Mouse (Mus musculus) olfactory bulb, adult 2 months (tissue): ENCODE measurements around the gene Ccdc120. TPM values are rescaled to one million over a fixed set of nuclear protein-coding genes. Genes with fewer than 3 reads are reported as not detected.

Experiments used
- H3K27ac ChIP-seq: fragments of 200-500 bp; 2 replicates; pipeline ENCODE4 v1.5.1; 2012; ENCODE audit warnings: low read depth, low read length; ENCODE audit not compliant: insufficient read depth
- H3K4me1 ChIP-seq: fragments of 200-500 bp; 2 replicates; pipeline ENCODE4 v1.6.1; 2012; ENCODE audit warnings: low read length; ENCODE audit not compliant: control insufficient read depth, insufficient read depth
- H3K4me3 ChIP-seq: fragments of 200-500 bp; 2 replicates; pipeline ENCODE4 v1.5.1; 2012; ENCODE audit warnings: mild to moderate bottlenecking, low read depth, low read length, moderate library complexity; ENCODE audit not compliant: insufficient read depth
- CTCF ChIP-seq: fragments of 200-500 bp; IDR thresholded peaks from 2 replicates; pipeline ENCODE4 v1.5.1; 2012; ENCODE audit warnings: low read depth, mild to moderate bottlenecking, low read length, moderate library complexity; ENCODE audit not compliant: insufficient read depth
- POLR2A ChIP-seq: fragments of 200-500 bp; IDR thresholded peaks from 2 replicates; pipeline ENCODE4 v1.6.1; 2012; ENCODE audit warnings: mild to moderate bottlenecking, low read depth, low read length, moderate library complexity; ENCODE audit not compliant: insufficient read depth
- WGBS: fragments of 180-500 bp; shearing (Covaris S2); methylation state at CpG from one replicate; pipeline ENCODE4 v1.1.7; 2018; 5-methylcytosine and 5-hydroxymethylcytosine counted together
- polyA plus RNA-seq: library from polyadenylated mRNA; stranded (reverse); fragments of >200 nt; gene quantifications from 2 replicates; pipeline ENCODE4 v1.2.4, GENCODE M21; 2012; ENCODE audit warnings: low replicate concordance; ENCODE audit not compliant: missing spikeins, insufficient read depth, insufficient read length

Gene Ccdc120
- polyA plus RNA-seq, 1 experiment: not detected

DNA sequence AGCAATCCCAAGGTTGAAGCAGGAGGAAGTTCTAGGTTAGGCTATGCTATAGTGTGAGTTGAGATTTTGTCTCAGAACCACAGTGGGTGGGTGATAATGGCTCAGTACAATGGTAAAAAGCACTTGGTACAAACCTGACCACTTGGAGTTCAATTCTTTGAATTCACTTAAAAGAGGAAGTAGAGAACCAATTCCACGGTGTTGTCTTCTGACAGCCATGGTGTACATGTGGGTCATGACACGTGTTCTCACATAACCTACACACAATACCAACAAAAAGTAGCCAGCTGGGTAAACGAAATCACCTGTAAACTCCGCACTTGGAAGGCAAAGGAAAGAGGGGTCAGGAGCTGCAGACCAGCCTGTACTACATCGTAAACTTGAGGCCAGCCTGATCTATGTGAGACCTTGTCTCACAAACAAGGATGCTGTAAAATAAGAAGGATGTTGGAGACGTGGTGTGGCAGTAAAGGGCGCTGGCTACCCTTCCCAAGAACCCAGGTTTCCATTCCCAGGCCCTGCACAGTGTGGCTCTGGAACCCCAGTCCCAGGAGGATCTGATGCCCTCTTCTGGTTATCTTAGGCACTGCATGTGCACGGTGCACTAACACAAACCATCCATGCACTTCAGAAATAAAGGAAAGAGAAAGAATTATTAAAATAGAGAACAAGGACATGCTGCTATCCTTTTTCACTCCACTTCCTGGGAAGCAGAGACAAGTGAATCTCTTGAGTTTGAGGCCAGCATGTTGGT lies 25.8 kb upstream of the Ccdc120 start:
- H3K4me1 ChIP-seq: no peaks in the 10 kb centered on the region
- no peak overlapping the region for H3K27ac ChIP-seq
- 42% methylated on average over 8 of the region's 8 CpGs for WGBS
- TF ChIP-seq POLR2A (no peak), CTCF (no peak)
- no peak overlapping the region for H3K4me3 ChIP-seq

GRCm38 (mm10) chrX:7775501-7776205 lies 24.9 kb upstream of the Ccdc120 start:
- Histone ChIP-seq H3K27ac (no peak overlapping the region), H3K4me3 (no peak overlapping the region), H3K4me1 (no peaks in the 10 kb centered on the region)
- TF ChIP-seq POLR2A (no peak), CTCF (no peak)
- WGBS: 75% methylated on average over 9 of the region's 9 CpGs

GRCm38 (mm10) chrX:7772766-7773165 lies 22.1 kb upstream of the Ccdc120 start:
- TF ChIP-seq POLR2A (no peak), CTCF (no peak)
- Histone ChIP-seq H3K4me1 (no peaks in the 10 kb centered on the region), H3K27ac (no peak overlapping the region), H3K4me3 (no peak overlapping the region)
- 47% methylated on average over 2 of the region's 2 CpGs for WGBS

DNA sequence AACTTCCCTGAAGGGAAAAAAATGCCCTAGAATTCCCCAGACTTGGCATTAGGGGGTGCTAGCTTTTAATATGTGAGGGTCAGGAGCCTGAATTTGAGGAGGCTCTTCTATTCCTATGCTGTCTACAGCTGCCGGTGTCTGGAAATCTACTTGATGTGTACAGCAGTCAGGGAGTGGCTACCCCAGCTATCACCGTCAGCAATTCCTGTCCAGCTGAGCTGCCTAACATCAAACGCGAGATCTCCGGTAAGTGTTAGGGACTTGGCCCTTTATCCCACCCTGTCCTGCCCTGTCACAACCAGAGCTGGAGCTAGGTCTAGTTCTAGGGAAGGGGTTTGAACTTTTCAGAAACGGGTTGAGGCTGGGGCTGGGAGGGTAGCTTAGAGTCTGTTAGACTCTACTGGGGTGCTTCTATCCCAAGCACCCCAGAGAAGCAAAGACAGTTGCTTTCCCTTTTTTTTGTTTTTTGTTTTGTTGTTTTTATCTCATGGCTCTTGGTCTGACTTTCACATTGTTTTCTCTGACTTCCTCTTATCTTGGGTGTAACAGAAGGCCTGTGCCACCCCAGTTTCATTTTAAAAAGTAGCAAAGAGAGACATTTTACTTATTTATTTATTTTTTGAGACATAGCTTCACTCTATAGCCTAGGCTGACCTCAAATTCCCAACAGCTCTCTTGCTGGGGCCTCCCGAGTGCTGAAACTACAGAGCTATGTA lies 18.8 kb upstream of the Ccdc120 start:
- TF ChIP-seq CTCF (no peak), POLR2A (no peak)
- Histone ChIP-seq H3K27ac (no peak overlapping the region), H3K4me3 (no peak overlapping the region), H3K4me1 (peaks cover 11% of the 10 kb centered on the region)
- 81% methylated on average over 7 of the region's 7 CpGs for WGBS

GRCm38 (mm10) chrX:7765764-7766163 lies 15.1 kb upstream of the Ccdc120 start:
- H3K27ac ChIP-seq: no peak overlapping the region
- 12% methylated on average over 11 of the region's 11 CpGs for WGBS
- TF ChIP-seq CTCF: no peak
- TF ChIP-seq POLR2A: no peak
- H3K4me3 ChIP-seq: peak overlapping the region; percentile 43
- H3K4me1 ChIP-seq: peaks cover 11% of the 10 kb centered on the region

DNA sequence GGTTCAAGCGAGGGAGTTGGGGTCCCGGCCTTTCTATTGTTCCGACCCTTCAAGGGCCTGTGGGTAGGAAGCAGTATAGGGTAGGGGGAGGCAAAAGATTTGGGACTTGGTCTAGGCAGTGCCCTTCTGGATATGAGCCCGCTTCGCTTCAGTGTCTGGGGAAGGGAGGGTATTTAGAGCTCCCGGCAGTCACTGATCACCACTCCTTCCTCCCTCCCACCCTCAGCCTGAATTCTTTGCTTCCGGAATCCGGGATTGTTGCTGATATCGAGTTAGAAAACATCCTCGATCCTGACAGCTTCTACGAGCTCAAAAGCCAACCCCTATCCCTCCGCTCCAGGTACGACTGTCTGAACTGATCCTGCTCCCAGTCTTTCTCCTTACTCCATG lies 14.6 kb upstream of the Ccdc120 start:
- H3K27ac ChIP-seq: no peak overlapping the region
- peak overlapping the region; percentile 43 for H3K4me3 ChIP-seq
- TF ChIP-seq CTCF (no peak), POLR2A (no peak)
- 16% methylated on average over 13 of the region's 13 CpGs for WGBS
- peaks cover 11% of the 10 kb centered on the region for H3K4me1 ChIP-seq

DNA sequence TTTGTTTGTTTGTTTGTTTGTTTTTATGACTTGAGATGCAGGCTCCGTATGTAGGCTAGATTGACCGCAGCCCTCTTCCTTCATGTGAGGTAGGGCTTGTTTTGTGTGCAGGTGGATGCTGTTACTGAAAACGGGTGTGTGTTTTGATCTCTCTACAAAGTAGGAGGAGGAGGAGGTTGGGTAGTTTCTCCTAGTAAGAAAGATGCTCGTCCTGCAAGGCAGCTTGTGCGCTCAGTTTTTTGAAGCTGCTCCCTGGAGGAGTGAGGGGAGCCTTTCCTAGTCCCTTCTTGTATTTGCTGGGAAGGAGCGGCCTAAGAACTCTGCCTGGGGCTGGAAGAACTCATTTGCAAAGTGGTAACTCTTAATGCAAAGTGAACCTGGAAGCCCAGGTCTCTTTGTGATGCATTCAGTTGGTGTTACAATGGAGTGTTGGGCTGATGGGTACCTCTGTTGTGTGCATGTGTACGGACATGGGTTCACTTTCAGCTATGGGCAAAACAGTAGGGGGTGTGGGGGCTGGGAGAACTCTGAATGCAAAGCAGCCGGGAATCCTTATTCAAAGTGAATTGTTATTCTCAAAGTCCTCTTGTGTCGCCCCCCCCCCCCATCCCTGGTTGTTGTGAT lies 14.1 kb upstream of the Ccdc120 start:
- Histone ChIP-seq H3K27ac (no peak overlapping the region), H3K4me3 (peak overlapping the region; percentile 43), H3K4me1 (peaks cover 11% of the 10 kb centered on the region)
- TF ChIP-seq CTCF (no peak), POLR2A (no peak)
- 19% methylated on average over 9 of the region's 9 CpGs for WGBS

- WGBS: 12% methylated on average over 22 of the region's 22 CpGs
- TF ChIP-seq CTCF (no peak), POLR2A (no peak)
- peak overlapping the region; percentile 80 for H3K4me3 ChIP-seq
- peak overlapping the region; percentile 68 for H3K27ac ChIP-seq
- peaks cover 11% of the 10 kb centered on the region for H3K4me1 ChIP-seq
These were observed 13.1 kb upstream of the Ccdc120 start for GRCm38 (mm10) chrX:7763631-7764393.

DNA sequence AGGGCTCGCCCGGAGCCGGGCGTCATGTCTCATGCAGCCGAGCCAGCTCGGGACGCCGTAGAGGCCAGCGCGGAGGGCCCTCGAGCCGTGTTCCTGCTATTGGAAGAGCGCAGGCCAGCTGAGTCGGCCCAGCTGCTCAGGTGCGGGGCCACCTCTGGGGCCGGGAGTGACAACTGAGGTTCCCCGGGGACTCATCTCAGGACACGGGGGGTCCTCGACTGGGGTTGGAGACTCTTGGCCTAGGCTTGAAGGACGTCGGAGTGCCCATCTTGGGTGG lies 12.2 kb upstream of the Ccdc120 start:
- Histone ChIP-seq H3K4me3 (peak overlapping the region; percentile 80), H3K4me1 (peaks cover 11% of the 10 kb centered on the region), H3K27ac (peak overlapping the region; percentile 68)
- WGBS: 12% methylated on average over 21 of the region's 21 CpGs
- TF ChIP-seq CTCF: no peak
- no peak for TF ChIP-seq POLR2A
